In genomic region chr2:59824289-59824688, GRCm38 (mm10) we compare ENCODE assay signal across 12 mouse cellular contexts. TPM values are rescaled to one million over a fixed set of nuclear protein-coding genes. Genes with fewer than 3 reads are reported as not detected.
A peak's percentile ranks its signal among the peaks of the same experiment; 100 is the strongest.
DNase-seq lines count a peak whose midpoint lies in the region; ATAC-seq and TF ChIP-seq lines count a peak whose summit lies in the region.
"Had no signal": no experiment of that assay in that cellular context is flagged by ENCODE, and none has a peak within 500 bp of the region (broad histone marks: within the 10 kb centered on the region; RNA-seq: fewer than 3 reads in every experiment).

No protein-coding gene starts in this region.

- H3K36me3 ChIP-seq in heart, postnatal 0 days (replicated peaks; ENCODE audit: control insufficient read depth, insufficient read depth, low read length), result peaks cover 28% of the 10 kb centered on the region
- H3K36me3 ChIP-seq: neural tube, embryonic 13.5 days had no signal

- no peak overlapping the region for H3K4me3 ChIP-seq in embryonic fibroblast, embryonic 13.5 days (ENCODE audit: insufficient read depth, low read length)
- H3K4me3 ChIP-seq in heart, postnatal 0 days (ENCODE audit: low read depth, low read length), result no peak overlapping the region
- H3K4me3 ChIP-seq in cerebellum, adult 2 months (replicated peaks; ENCODE audit: insufficient read depth, low read depth, low read length), result no peak overlapping the region
- H3K4me3 ChIP-seq: limb, embryonic 15.5 days; neural tube, embryonic 13.5 days had no signal

- H3K4me2 ChIP-seq in heart, postnatal 0 days (ENCODE audit: low read depth, low read length), result peak overlapping the region; percentile 20; the same call in 1 of the 2 replicates
- H3K4me2 ChIP-seq: limb, embryonic 15.5 days; neural tube, embryonic 13.5 days had no signal

- 22% methylated on average over 8 of the region's 8 CpGs for WGBS in heart, postnatal 0 days
- 65% methylated on average over 8 of the region's 8 CpGs for WGBS in cerebellum, adult 2 months

- TF ChIP-seq EP300 in heart, postnatal 0 days (IDR thresholded peaks at IDR 0.05; ENCODE audit: low read depth), result no peak

- no peak overlapping the region for H3K9ac ChIP-seq in heart, postnatal 0 days (replicated peaks; ENCODE audit: low read depth, low read length)
- H3K9ac ChIP-seq: limb, embryonic 15.5 days; neural tube, embryonic 13.5 days had no signal

- TF ChIP-seq CTCF in embryonic fibroblast, embryonic 13.5 days (IDR thresholded peaks at IDR 0.05; ENCODE audit: borderline replicate concordance, insufficient read depth, low read length), result no peak
- TF ChIP-seq CTCF in heart, postnatal 0 days (IDR thresholded peaks at IDR 0.05; ENCODE audit: low read depth), result no peak
- TF ChIP-seq CTCF in cerebellum, adult 2 months (IDR thresholded peaks at IDR 0.05; ENCODE audit: borderline replicate concordance, insufficient read depth, low read depth, low read length), result no peak

- TF ChIP-seq POLR2A in embryonic fibroblast, embryonic 13.5 days (IDR thresholded peaks at IDR 0.05; ENCODE audit: low read depth, low read length), result no peak
- TF ChIP-seq POLR2A in cerebellum, adult 2 months (IDR thresholded peaks at IDR 0.05; ENCODE audit: borderline replicate concordance, insufficient read depth, low read length), result no peak

- H3K27me3 ChIP-seq in heart, postnatal 0 days (ENCODE audit: control insufficient read depth, insufficient read depth, low read length), result no peaks in the 10 kb centered on the region
- no peaks in the 10 kb centered on the region for H3K27me3 ChIP-seq in cerebellum, adult 2 months (ENCODE audit: control insufficient read depth, insufficient read depth, low read length)
- H3K27me3 ChIP-seq: limb, embryonic 15.5 days; neural tube, embryonic 13.5 days had no signal

- peak; percentile 40 for DNase-seq in gastrocnemius, adult 18-20 months (ENCODE audit: low spot score)
- no peak for DNase-seq in gastrocnemius, adult 8-10 months (ENCODE audit: low spot score in 2 of 2)
- DNase-seq in heart, postnatal 0 days (ENCODE audit: low spot score), result peak; percentile 40
- peak; percentile 29 for DNase-seq in retina, embryonic 14.5 days (ENCODE audit: low spot score)
- DNase-seq in cerebellum, adult 2 months, result no peak
- no peak for DNase-seq in cerebellum, adult 9-11 months
- no peak for DNase-seq in thymus, adult 18-20 months
- DNase-seq: spleen, adult 18-20 months had no signal

- ATAC-seq in heart, postnatal 0 days (ENCODE audit: insufficient read depth, low read depth), result peak; percentile 30; the same call in 1 of the 2 replicates
- ATAC-seq: CD4-positive, CD25-positive, alpha-beta regulatory T cell, adult 4 months had no signal

- H3K9me3 ChIP-seq in heart, postnatal 0 days (replicated peaks; ENCODE audit: control insufficient read depth, low read length), result no peaks in the 10 kb centered on the region
- H3K9me3 ChIP-seq: limb, embryonic 15.5 days; neural tube, embryonic 13.5 days had no signal

- H3K4me1 ChIP-seq in embryonic fibroblast, embryonic 13.5 days (ENCODE audit: control insufficient read depth, insufficient read depth, low read length), result peaks cover 20% of the 10 kb centered on the region
- peaks cover 41% of the 10 kb centered on the region for H3K4me1 ChIP-seq in heart, postnatal 0 days (ENCODE audit: control insufficient read depth, insufficient read depth)
- peaks cover 28% of the 10 kb centered on the region for H3K4me1 ChIP-seq in cerebellum, adult 2 months (ENCODE audit: control insufficient read depth, insufficient read depth, low read length)

- H3K27ac ChIP-seq in embryonic fibroblast, embryonic 13.5 days (ENCODE audit: insufficient read depth, low read length), result peak overlapping the region; percentile 35
- peak overlapping the region; percentile 85 for H3K27ac ChIP-seq in heart, postnatal 0 days (ENCODE audit: low read depth)
- no peak overlapping the region for H3K27ac ChIP-seq in cerebellum, adult 2 months (ENCODE audit: insufficient read depth, low read length)
- H3K27ac ChIP-seq: limb, embryonic 15.5 days; neural tube, embryonic 13.5 days had no signal

RNA-seq across cellular contexts. Expression of gene Wdsub1, which starts 58.1 kb away (rescaled TPM):
- total RNA-seq in gastrocnemius, adult 18-20 months (2021), result 10 to 100 TPM in 1 of 2 experiments, 1 to 10 TPM in 1; 9.6 to 12.5 TPM
- 10 to 100 TPM; 12.5 to 16.6 (median 15.4) TPM for total RNA-seq in gastrocnemius, adult 8-10 months (2022)
- polyA plus RNA-seq in embryonic fibroblast, embryonic 13.5 days (2011; ENCODE audit: insufficient read length, low read depth, missing spikeins), result 15.1 and 18.5 TPM in 2 replicates
- total RNA-seq in heart, postnatal 0 days (2014; rRNA removed; ENCODE audit: low replicate concordance), result 268 and 306 TPM in 2 replicates
- polyA plus RNA-seq in heart, postnatal 0 days (2015; fragmentation: Nextera tagmentation; extraction: Ambion mirVana), result 42.8 and 43.2 TPM in 2 replicates
- polyA plus RNA-seq in cerebellum, adult 2 months (2012; rRNA removed), result 28.9 and 31.9 TPM in 2 replicates

Comparison
In these comparisons a context has a peak if more than half of its experiments do, and no peak if none do; other contexts are left out.
1. DNase-seq: peak in gastrocnemius, adult 18-20 months (single experiment), heart, postnatal 0 days (single experiment) and retina, embryonic 14.5 days (single experiment); none in gastrocnemius, adult 8-10 months (0 of 2), cerebellum, adult 2 months (0 of 2), cerebellum, adult 9-11 months (single experiment) and thymus, adult 18-20 months (0 of 2).
2. RNA of gene Wdsub1, which starts 58.1 kb away (total RNA-seq): 268 to 306 TPM in heart, postnatal 0 days; 12.5 to 16.6 TPM in gastrocnemius, adult 8-10 months and 9.6 to 12.5 TPM in gastrocnemius, adult 18-20 months; every median in the first group is over 10 times any median in the second.